Mouse (Mus musculus): ENCODE measurements at regions not wholly inside any gene's neighbourhood (a gene's known extent, or its start where the extent isn't known, plus 50 kb on each side); places are given as distances from the start of the nearest gene placed in this dataset.

GRCm38 (mm10) chr1:41810318-41810964, 885.1 kb upstream of the Pou3f3 start:
- peak; percentile 80 for DNase-seq (ENCODE audit: low read depth, low spot score)

- DNase-seq (ENCODE audit: low read depth, low spot score): no peak
Measured at GRCm38 (mm10) chr1:41811130-41811529, 884.4 kb upstream of the Pou3f3 start.

- DNase-seq (ENCODE audit: low read depth, low spot score): no peak
Measured at GRCm38 (mm10) chr1:41812071-41812470, 883.5 kb upstream of the Pou3f3 start.

GRCm38 (mm10) chr1:41814032-41815005, 881.2 kb upstream of the Pou3f3 start:
- DNase-seq (ENCODE audit: low read depth, low spot score): no peak

GRCm38 (mm10) chr1:41815021-41815420, 880.5 kb upstream of the Pou3f3 start:
- DNase-seq (ENCODE audit: low read depth, low spot score): no peak

GRCm38 (mm10) chr1:41822742-41823141, 872.8 kb upstream of the Pou3f3 start:
- DNase-seq (ENCODE audit: low read depth, low spot score): no peak

DNA sequence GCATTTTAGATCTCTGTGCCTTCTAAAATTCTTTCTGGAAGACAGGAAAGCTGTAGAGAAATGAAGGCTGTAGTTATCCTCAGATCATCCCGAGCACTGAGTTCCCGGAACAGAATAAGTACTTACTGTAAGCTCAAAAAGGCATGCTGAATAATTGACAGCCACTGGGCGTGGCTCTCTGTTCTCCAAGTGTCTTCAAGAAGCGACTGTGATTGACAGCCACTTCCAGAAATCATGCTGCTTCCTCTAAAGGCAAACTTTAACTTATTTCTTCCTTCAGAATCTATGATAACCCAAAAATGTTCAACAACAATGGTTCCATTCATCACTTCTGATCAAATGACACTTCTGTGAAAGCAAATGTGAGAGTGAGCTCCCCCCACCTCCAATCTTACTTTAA, 870.3 kb upstream of the Pou3f3 start:
- no peak for DNase-seq (ENCODE audit: low read depth, low spot score)

DNA sequence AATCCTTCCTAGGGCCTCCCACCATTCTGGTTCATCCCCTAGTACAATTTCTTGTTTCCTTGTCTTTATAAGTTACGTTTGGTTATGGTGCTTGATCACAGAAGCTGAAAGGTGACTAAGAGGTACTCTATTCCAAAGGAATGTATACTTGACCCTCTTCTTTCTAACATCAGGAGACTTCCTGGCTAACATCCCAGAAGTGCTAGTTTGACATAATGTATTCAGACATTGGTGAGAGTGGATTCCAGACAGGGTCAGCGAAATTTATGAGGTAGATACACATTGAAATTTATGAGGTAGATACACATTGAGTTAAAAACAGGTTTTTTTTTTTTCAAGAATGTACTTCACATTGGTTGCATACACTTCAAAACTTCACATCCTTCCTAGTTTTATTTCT, 863.9 kb upstream of the Pou3f3 start:
- no peak for DNase-seq (ENCODE audit: low read depth, low spot score)

Data from mesoderm, embryonic 11.5 days (tissue).